Mouse (Mus musculus) CD4-positive, CD25-positive, alpha-beta regulatory T cell, adult 4 months (primary cell): ENCODE data around the gene Ap1m1. TPM values are rescaled to one million over a fixed set of nuclear protein-coding genes. Genes with fewer than 3 reads are reported as not detected.

Experiments
- ATAC-seq: one replicate; pipeline ENCODE4 v1.8.0; 2017
- polyA plus RNA-seq, 2 experiments: library from polyadenylated mRNA; unstranded; fragments of 100-300 nt; shearing (Covaris generic); gene quantifications; one replicate each; pipeline ENCODE4 v1.2.1; 2017

Ap1m1 gene
- polyA plus RNA-seq, 2 experiments from 2014 or later: 128 to 173 TPM

DNA sequence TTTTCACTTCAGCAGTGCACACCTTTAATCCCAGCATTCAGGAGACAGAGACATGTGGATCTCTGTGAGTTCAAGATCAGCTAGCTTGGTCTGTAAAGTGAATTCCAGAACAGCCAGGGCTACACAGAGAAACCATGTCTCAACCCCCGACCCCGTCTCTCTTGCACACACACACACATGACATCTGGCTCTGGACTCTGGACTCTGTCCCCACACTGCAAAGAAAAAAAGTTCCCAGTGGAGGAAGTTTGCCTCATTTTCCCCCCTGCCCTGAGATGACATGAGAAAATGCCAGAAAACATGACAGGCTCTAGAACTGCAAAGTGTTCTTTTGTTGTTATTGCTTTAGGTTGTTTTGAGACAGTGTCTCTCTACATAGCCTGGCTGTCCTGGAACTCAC is 20.0 kb downstream of the Ap1m1 start:
- no peak for ATAC-seq

GRCm38 (mm10) chr8:72260585-72260984 is 20.8 kb downstream of the Ap1m1 start:
- ATAC-seq: peak; percentile 86

GRCm38 (mm10) chr8:72261019-72261418 is 21.2 kb downstream of the Ap1m1 start:
- ATAC-seq: peak; percentile 78

DNA sequence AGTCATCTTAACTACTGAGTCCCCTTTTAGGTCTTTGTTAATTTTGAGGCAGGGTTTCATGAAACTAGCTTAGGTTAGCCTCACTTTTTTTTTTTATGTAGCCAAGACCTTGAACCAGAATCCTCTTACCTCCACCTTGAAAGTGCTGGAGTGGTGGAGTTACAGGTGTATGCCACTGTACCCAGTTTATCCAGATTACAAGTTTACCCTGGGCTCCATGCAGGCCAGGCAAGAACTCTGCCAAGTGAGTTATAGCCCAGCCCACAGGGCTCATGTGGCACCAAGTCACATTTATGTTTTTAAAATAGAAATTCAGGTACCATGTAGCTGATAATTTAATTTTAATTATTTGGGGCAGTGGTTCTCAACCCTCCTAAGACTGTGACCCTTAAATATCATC is 21.6 kb downstream of the Ap1m1 start:
- no peak for ATAC-seq

DNA sequence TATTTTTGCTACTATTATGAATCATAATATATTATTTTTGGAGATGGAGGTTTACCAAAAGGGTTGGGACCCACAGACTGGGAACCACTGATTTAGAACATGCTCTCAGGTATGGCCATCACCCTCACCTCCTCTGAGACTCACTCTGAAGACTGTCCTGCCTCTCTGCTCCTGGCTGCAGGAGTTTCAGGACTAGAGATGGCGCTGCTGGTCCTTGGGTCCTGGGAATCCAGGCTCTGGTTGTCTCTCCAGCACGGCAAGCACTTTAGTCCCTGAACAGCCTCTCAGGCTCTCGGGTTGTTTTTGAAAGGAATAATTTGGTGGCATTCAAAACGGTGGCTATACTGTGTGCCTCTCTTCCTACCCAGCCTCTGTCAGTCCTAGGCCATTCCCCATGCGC is 22.1 kb downstream of the Ap1m1 start:
- ATAC-seq: no peak

GRCm38 (mm10) chr8:72262756-72263155 is 22.9 kb downstream of the Ap1m1 start:
- no peak for ATAC-seq

DNA sequence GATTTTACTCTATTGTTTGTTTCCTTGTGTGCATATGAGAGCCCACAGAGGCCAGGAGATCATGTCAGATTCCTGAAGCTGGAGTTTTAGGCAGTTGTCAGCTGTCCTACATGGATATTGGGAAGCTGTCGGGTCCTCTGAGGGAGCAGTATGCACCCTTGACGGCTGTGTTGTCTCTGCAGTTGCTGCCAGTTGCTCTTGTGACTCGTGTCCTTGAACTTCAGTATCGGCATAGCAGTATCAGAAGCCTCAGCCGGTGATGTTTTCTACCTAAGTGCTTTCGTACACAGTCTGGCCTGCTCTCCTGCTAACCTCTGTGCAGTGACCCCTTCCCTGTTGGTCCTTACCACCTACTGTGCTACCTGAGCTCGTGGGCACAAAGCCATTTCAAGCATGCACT is 23.6 kb downstream of the Ap1m1 start:
- no peak for ATAC-seq

DNA sequence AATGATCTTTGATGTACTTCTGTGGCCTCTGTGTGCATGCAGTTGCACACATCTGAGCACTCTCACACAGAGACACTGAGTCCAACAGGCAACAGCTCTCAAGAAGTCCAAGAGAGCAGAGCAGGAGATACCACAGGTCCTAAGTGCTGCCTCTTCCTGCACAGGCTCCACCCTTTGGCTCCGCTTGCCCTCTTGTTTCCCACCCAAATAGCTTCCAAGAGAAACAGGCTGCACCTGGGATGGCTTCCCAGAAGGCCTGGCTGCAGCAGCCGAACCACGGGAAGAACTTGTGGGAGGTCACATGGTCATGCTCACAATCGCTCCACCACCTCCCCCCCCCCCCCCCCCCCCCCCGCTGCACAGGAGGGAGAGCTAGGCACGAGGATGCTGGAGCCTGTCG is 25.5 kb downstream of the Ap1m1 start:
- no peak for ATAC-seq

DNA sequence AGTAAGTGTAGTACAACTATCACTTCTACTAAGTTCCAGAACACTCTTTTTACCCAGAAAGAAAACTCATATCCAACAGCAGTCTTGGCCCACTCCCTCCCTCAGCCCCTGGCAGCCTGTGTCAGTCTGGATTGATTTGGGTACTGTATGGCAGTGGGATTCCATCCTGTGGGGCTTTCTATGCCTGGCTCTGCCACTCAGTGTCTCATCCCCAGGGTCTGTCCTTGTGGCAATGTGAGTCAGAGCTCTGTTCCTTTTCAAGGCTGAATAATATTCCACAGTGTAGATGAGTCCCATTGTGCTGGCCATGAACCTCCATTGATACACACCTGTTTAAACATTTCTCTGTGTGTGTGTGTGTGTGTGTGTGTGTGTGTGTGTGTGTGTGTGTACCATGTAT is 26.9 kb downstream of the Ap1m1 start:
- no peak for ATAC-seq

- no peak for ATAC-seq
These were observed 27.3 kb downstream of the Ap1m1 start for GRCm38 (mm10) chr8:72267106-72267505.

DNA sequence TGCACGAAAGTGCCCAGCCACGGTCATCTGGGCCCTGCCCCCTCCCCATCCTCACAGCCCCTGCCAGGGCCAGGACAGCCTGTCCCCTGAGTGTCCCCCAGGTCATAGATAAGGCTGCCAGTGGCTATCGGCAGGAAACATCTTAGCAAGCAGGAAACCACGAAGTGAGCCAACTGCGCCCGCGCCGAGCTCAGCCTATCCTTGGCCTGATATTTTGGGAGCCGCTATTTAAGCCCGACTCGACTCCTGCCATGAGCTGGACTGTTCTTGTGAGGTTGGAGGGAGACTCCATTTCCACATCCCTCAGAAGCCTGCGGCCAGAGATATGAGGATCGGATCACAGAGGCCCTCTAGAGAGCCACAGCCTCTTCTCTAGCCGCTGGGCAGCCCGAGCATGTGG is 28.5 kb downstream of the Ap1m1 start:
- no peak for ATAC-seq

DNA sequence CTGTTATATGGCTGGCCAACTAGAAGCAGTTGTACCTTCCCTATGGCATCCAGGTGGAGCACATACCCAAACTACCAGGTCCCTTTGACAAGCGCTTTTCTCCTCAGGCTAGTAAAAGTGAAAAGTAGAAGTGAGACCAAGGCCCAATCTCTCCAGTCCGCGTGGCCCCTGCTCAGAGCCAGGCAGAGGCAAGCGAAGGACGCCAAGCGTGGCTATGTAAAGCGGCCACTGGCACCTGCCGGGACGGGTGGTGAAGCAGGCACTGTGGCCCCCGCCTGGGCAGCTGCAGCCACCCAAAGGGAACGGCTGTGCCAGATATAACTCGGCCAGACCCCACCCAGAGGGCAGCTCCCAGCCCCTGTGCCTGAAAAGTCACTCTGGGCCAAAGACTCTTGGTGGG is 30.8 kb downstream of the Ap1m1 start:
- no peak for ATAC-seq

DNA sequence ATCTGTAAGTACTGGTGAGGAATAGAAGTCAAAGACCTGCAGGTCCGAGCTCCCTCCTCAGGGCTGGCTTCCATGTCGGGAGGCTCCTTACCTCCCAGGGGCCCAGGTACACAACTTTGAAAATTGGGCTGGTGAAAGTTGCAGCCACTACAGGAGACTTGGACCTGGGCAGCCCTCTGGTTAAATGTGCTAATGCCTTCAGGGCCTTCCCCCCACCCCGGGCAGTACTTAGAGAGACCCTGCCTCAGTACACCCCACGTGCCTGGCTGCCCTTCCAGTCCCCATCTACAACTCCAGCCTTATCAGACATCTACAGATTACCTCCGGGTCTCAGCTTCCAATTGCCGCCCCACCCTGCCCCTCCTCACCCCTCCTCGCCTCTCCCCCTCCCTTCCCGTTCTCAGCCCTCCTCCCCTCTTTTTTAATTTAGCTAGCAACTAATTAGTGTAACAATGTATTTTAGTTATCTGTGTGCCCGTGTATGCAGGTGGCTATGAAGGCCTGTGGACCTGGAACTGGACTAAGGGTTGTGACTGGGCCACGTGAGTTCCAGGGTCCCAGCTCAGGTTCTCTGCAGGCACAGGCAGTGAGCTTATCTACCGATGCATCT is 31.3 kb downstream of the Ap1m1 start:
- no peak for ATAC-seq

DNA sequence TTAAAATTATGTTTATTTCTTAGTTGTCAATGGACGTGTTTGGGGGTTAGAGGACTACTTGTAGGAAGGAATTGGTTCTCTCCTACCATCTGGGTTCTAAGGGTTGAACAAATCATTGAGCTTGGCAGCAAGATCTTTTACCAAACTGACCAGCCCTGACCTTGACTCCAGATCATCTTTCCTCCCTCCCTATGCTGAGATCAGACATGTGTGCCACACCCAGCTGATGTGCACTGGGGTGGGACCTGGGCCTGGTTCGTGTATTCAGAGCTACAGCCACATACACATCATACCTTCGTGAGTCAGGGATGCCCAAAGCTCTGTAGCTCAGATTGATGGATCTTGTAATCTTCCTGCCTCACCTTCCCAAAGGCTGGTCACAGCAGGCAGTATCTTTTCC is 31.9 kb downstream of the Ap1m1 start:
- no peak for ATAC-seq

DNA sequence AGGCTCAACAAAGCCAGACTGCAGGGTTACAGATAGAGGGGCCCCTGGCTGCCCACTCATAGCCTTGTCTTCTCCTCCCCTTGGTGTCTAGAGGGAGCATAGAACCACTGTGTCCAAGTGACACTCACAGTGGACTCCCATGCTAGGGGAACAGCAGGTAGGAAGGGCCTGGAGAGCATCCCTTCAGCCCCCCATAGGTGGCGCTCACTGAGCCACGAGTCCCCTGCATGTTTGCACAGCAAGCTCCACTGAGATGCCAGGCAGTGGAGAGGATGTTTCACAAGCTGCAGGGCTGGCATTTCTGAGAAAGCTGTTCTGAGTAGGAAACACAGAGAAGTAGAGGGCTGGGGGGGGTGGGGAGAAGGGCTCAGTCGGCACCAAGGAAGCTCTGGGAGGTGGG is 32.5 kb downstream of the Ap1m1 start:
- ATAC-seq: peak; percentile 74

GRCm38 (mm10) chr8:72273111-72273770 is 33.4 kb downstream of the Ap1m1 start:
- no peak for ATAC-seq

DNA sequence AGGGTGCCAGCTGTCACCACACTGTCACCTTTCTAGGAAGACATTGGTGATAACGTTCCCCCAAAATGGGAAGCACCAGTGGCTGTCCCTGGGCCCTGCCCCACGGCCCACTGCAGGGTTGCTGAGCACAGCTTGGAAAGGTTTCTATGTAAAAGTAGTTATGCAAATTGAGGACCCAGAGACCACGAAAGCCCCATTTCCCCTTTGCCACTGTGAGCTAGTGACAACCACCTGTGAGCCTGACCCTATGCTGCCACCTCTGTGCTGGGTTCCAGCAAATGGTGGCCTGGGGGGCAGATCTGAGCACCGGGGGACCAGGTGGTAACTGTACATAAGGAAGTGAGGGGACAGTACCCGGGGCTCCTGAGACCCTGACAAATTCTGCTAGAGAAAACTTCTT is 34.0 kb downstream of the Ap1m1 start:
- ATAC-seq: no peak

- peak; percentile 44 for ATAC-seq
These were observed 37.4 kb downstream of the Ap1m1 start for GRCm38 (mm10) chr8:72277244-72277643.

GRCm38 (mm10) chr8:72279151-72279550 is 39.3 kb downstream of the Ap1m1 start:
- peak; percentile 88 for ATAC-seq

- ATAC-seq: peak; percentile 3
These were observed 41.8 kb downstream of the Ap1m1 start for GRCm38 (mm10) chr8:72281634-72282033.

DNA sequence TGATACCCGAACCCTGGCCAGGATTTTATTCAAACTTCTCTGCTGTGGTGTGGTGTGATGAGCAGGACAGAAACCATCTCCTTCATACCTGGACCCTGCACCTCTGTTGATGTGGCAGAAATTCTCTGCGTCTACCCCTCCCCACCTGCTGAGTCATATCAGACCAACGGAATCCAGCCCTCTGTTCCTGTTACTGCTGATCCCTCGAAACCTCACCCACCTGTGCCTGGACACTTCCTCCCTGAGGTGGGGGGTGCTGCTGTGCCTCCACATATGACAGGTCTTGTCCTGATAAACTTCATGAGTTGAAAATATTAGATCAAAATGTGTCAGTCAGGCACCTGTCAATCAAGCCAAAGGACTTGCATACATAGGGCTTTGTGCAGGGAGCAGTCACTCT is 45.5 kb downstream of the Ap1m1 start:
- peak; percentile 45 for ATAC-seq

GRCm38 (mm10) chr8:72289051-72289450 is 49.2 kb downstream of the Ap1m1 start:
- ATAC-seq: no peak

DNA sequence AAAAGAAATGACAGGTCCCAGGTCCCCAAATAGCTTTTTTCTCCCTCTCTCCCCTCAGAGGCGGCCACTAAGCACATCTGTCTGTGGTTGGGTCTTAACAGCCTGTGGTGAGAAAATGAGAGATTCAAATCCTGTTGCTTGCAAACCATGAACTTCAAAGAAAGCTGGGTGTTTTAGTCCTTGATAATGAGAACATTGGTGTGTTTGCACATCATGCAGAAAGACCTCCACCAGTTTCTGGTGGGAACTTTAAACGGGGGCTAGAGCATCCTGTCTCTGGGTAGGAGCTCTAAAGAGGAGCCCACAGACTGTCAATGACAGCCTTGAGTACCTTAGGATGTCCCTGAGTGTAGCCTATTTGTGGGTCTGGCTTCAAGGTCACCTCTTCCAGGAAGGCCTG is 51.3 kb downstream of the Ap1m1 start:
- ATAC-seq: peak; percentile 40

- ATAC-seq: no peak
These were observed 53.5 kb downstream of the Ap1m1 start for GRCm38 (mm10) chr8:72293309-72293708.

DNA sequence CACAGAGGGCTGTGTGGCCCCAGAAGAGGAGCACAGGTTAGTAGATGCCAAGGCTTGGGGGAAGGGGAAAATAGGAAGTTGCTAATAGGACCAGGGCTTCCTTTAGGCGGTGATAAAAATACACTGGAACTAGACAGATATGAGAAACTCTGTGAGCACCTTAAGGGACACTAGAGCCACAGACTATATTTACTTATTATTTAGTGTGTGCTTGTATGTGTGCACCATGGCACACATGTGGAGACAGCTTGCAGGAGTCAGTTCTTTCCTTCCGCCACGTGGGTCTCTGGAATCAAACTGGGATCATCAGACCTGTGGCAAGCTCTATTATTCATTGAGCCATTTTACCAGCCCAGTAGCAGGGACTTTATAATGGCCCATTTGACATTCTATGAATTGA is 55.3 kb downstream of the Ap1m1 start:
- no peak for ATAC-seq
